Mouse (Mus musculus) CH12.LX (cell line): ENCODE results near the gene Mbtps1. TPM values are rescaled to one million over a fixed set of nuclear protein-coding genes. Genes with fewer than 3 reads are reported as not detected.

Experiments used
- DNase-seq: peaks from one replicate; pipeline ENCODE4 v3.0.0-alpha.2; 2013; ENCODE audit errors: extremely low read depth
- H3K27ac ChIP-seq: 2 replicates; pipeline ENCODE4 v1.5.1; 2012; ENCODE audit warnings: low read depth, mild to moderate bottlenecking, control low read depth, moderate library complexity; ENCODE audit not compliant: insufficient read depth
- H3K27me3 ChIP-seq: replicated peaks from 2 replicates; pipeline ENCODE3; 2012; ENCODE audit warnings: inconsistent platforms
- H3K36me3 ChIP-seq, 2 experiments: replicated peaks in 1 of 2; 2 replicates each; pipeline versions ENCODE3 to v1.6.1; 2012; ENCODE audit warnings: inconsistent platforms in 1 of 2, low read length in 1 of 2, mild to moderate bottlenecking in 1 of 2, mixed read lengths in 1 of 2, moderate library complexity in 1 of 2; ENCODE audit not compliant: control insufficient read depth in 1 of 2, insufficient read depth in 1 of 2
- H3K4me1 ChIP-seq, 2 experiments: 2 replicates each; pipeline ENCODE4 v1.6.1; 2012; ENCODE audit warnings: inconsistent platforms in 1 of 2, moderate library complexity in 1 of 2; ENCODE audit not compliant: insufficient read depth in 2 of 2, control insufficient read depth in 1 of 2
- H3K4me2 ChIP-seq: 2 replicates; pipeline ENCODE4 v1.6.1; 2012; ENCODE audit warnings: low read depth, mild to moderate bottlenecking, control low read depth; ENCODE audit not compliant: poor library complexity, insufficient read depth, severe bottlenecking
- H3K4me3 ChIP-seq, 3 experiments: fragments of 150-350 bp in 1 of 3; sonication (generic) in 1 of 3; replicated peaks in 1 of 3; 2 replicates each; pipeline versions ENCODE3 to v1.5.1; 2011 to 2012; ENCODE audit warnings: low read depth in 2 of 3, low read length in 2 of 3, mild to moderate bottlenecking in 2 of 3, moderate library complexity in 2 of 3, control low read depth in 1 of 3, improper control_type of control experiment in 1 of 3, inconsistent platforms in 1 of 3, mixed read lengths in 1 of 3; ENCODE audit not compliant: poor library complexity in 1 of 3
- H3K79me2 ChIP-seq: replicated peaks from 2 replicates; pipeline ENCODE4 v1.6.1; 2012; ENCODE audit warnings: mild to moderate bottlenecking, moderate library complexity; ENCODE audit not compliant: control insufficient read depth, poor library complexity, insufficient read depth, severe bottlenecking; ENCODE audit errors: extremely low read depth
- H3K9ac ChIP-seq: 2 replicates; pipeline ENCODE4 v1.6.1; 2012; ENCODE audit warnings: low read depth, mild to moderate bottlenecking, control low read depth, moderate library complexity; ENCODE audit not compliant: insufficient read depth
- H3K9me3 ChIP-seq: replicated peaks from 2 replicates; pipeline ENCODE3; 2012; ENCODE audit warnings: low read length, inconsistent platforms, mixed read lengths
- BHLHE40 ChIP-seq: IDR thresholded peaks from 2 replicates; pipeline ENCODE4 v1.6.1; 2011; ENCODE audit warnings: mild to moderate bottlenecking, low read depth, low read length, improper control_type of control experiment
- CTCF ChIP-seq, 2 experiments: IDR thresholded peaks in 1 of 2; conservative IDR thresholded peaks in 1 of 2; 2 replicates each; pipeline ENCODE4 v1.5.1; 2011 to 2012; ENCODE audit warnings: low read depth in 2 of 2, low read length in 2 of 2, improper control_type of control experiment in 1 of 2, inconsistent platforms in 1 of 2, mild to moderate bottlenecking in 1 of 2, moderate library complexity in 1 of 2
- E2F4 ChIP-seq: IDR thresholded peaks from 2 replicates; pipeline ENCODE4 v1.6.1; 2011; ENCODE audit warnings: low read depth, low read length, improper control_type of control experiment; ENCODE audit not compliant: insufficient replicate concordance
- ETS1 ChIP-seq: conservative IDR thresholded peaks from 2 replicates; pipeline ENCODE4 v1.6.1; 2012; ENCODE audit warnings: low read depth, mild to moderate bottlenecking, inconsistent platforms, low read length, improper control_type of control experiment, moderate library complexity
- HCFC1 ChIP-seq: IDR thresholded peaks from 2 replicates; pipeline ENCODE4 v1.6.1; 2012; ENCODE audit warnings: low read depth, mild to moderate bottlenecking, inconsistent platforms, low read length, improper control_type of control experiment
- IRF4 ChIP-seq: IDR thresholded peaks from 2 replicates; pipeline ENCODE4 v1.6.1; 2014; ENCODE audit warnings: low read depth, mild to moderate bottlenecking, inconsistent platforms, low read length, improper control_type of control experiment
- JUN ChIP-seq: IDR thresholded peaks from 2 replicates; pipeline ENCODE4 v1.6.1; 2011; ENCODE audit warnings: low read depth, mild to moderate bottlenecking, low read length, improper control_type of control experiment, moderate library complexity; ENCODE audit not compliant: insufficient read depth
- MAZ ChIP-seq: IDR thresholded peaks from 2 replicates; pipeline ENCODE4 v1.6.1; 2012; ENCODE audit warnings: low read depth, mild to moderate bottlenecking, inconsistent platforms, low read length, improper control_type of control experiment, moderate library complexity
- MEF2A ChIP-seq: IDR thresholded peaks from 2 replicates; pipeline ENCODE4 v1.6.1; 2014; ENCODE audit warnings: low read depth, mild to moderate bottlenecking, inconsistent platforms, low read length, improper control_type of control experiment, borderline replicate concordance
- RAD21 ChIP-seq: IDR thresholded peaks from 2 replicates; pipeline ENCODE4 v1.6.1; 2011; ENCODE audit warnings: low read depth, mild to moderate bottlenecking, low read length, improper control_type of control experiment, moderate library complexity
- SIN3A ChIP-seq: IDR thresholded peaks from 2 replicates; pipeline ENCODE4 v1.6.1; 2012; ENCODE audit warnings: low read length, improper control_type of control experiment, inconsistent platforms
- SMC3 ChIP-seq: IDR thresholded peaks from 2 replicates; pipeline ENCODE4 v1.6.1; 2011; ENCODE audit warnings: low read depth, low read length, improper control_type of control experiment
- UBTF ChIP-seq: IDR thresholded peaks from 2 replicates; pipeline ENCODE4 v1.6.1; 2012; ENCODE audit warnings: low read depth, mild to moderate bottlenecking, inconsistent platforms, low read length, improper control_type of control experiment, moderate library complexity
- USF2 ChIP-seq: conservative IDR thresholded peaks from 2 replicates; pipeline ENCODE4 v1.6.1; 2011; ENCODE audit warnings: low read depth, low read length, improper control_type of control experiment
- ZC3H11A ChIP-seq: IDR thresholded peaks from 2 replicates; pipeline ENCODE4 v1.6.1; 2012; ENCODE audit warnings: low read depth, mild to moderate bottlenecking, inconsistent platforms, low read length, improper control_type of control experiment
- ZMIZ1 ChIP-seq: IDR thresholded peaks from 2 replicates; pipeline ENCODE4 v1.6.1; 2012; ENCODE audit warnings: low read depth, mild to moderate bottlenecking, inconsistent platforms, low read length, improper control_type of control experiment
- dilution Hi-C: fragments of 300-500 bp; cut with MboI; formaldehyde crosslinking; loops from 2 replicates; pipeline ENCODE4 v1.14.3; 2020; ENCODE audit warnings: low sequenced_read_pairs; ENCODE audit not compliant: extremely low pct_unique_long_range_greater_than_20kb, extremely low pct_ligation_motif_present
- in situ Hi-C: fragments of 300-500 bp; cut with MboI; formaldehyde crosslinking; loops from 3 replicates; pipeline ENCODE4 v1.14.3; 2019; ENCODE audit warnings: low sequenced_read_pairs, low pct_ligation_motif_present, low pct_unique_long_range_greater_than_20kb, mixed read lengths
- polyA plus RNA-seq: library from polyadenylated mRNA; unstranded; fragments of >175 nt; gene quantifications from 2 replicates; pipeline ENCODE4 v1.2.1, GENCODE M21; 2012; ENCODE audit warnings: low read depth; ENCODE audit not compliant: insufficient read length
- total RNA-seq, 2 experiments: library from RNA; depleted of rRNA; stranded (reverse); fragments of 300-350 nt in 1 of 2; fragments of >200 nt in 1 of 2; gene quantifications; 2 replicates each; pipeline ENCODE4 v1.2.3; 2012 to 2014

The Mbtps1 gene
- total and polyA plus RNA-seq, 3 experiments, result 32.6 to 41.1 (median 40.7) TPM

- in situ Hi-C loops, result loop anchor here (5.0 kb wide), 1 partner anchor 85 kb away; no protein-coding TSS in a partner anchor
- H3K27ac ChIP-seq, result no peak overlapping the region
- TF ChIP-seq IRF4, result no peak
- TF ChIP-seq SMC3, result peak; percentile 89
- TF ChIP-seq RAD21, result peak; percentile 87
- TF ChIP-seq ZC3H11A, result peak; percentile 45; the same call in 1 of the 2 replicates
- peak; percentile 77 to 92 for TF ChIP-seq CTCF (conservative IDR thresholded peaks at IDR 0.05 in 1 of 2, IDR thresholded peaks at IDR 0.05 in 1 of 2; ENCODE audit: low read depth in 2 of 2, low read length in 2 of 2)
- dilution Hi-C loops, result no loop called here
- H3K4me2 ChIP-seq, result no peak overlapping the region
- H3K36me3 ChIP-seq, result no peaks in the 10 kb centered on the region
- no peaks in the 10 kb centered on the region for H3K9me3 ChIP-seq
- H3K27me3 ChIP-seq, result peaks cover 5% of the 10 kb centered on the region
- peaks cover 11 to 31% of the 10 kb centered on the region in 2 experiments for H3K4me1 ChIP-seq
- no peaks in the 10 kb centered on the region for H3K79me2 ChIP-seq
- DNase-seq, result no peak
- no peak overlapping the region for H3K4me3 ChIP-seq
- no peak overlapping the region for H3K9ac ChIP-seq
Observed at GRCm38 (mm10) chr8:119496848-119497247, 61.7 kb downstream of the Mbtps1 start.

GRCm38 (mm10) chr8:119487093-119487492, 71.4 kb downstream of the Mbtps1 start:
- DNase-seq, result no peak
- H3K79me2 ChIP-seq, result no peaks in the 10 kb centered on the region
- in situ Hi-C loops, result no loop called here
- H3K27ac ChIP-seq, result no peak overlapping the region
- dilution Hi-C loops, result no loop called here
- no peak overlapping the region for H3K9ac ChIP-seq
- H3K9me3 ChIP-seq, result no peaks in the 10 kb centered on the region
- TF ChIP-seq E2F4, result no peak
- no peak for TF ChIP-seq JUN
- TF ChIP-seq UBTF, result no peak
- TF ChIP-seq MAZ, result no peak
- TF ChIP-seq IRF4, result no peak
- TF ChIP-seq USF2, result no peak
- no peak for TF ChIP-seq RAD21
- no peak for TF ChIP-seq SIN3A
- no peak for TF ChIP-seq SMC3
- no peak for TF ChIP-seq MEF2A
- TF ChIP-seq BHLHE40, result no peak
- TF ChIP-seq HCFC1, result no peak
- TF ChIP-seq ETS1, result no peak
- no peak for TF ChIP-seq ZMIZ1
- H3K4me1 ChIP-seq, result peaks cover 8 to 24% of the 10 kb centered on the region in 2 experiments
- no peaks in the 10 kb centered on the region for H3K36me3 ChIP-seq
- H3K4me2 ChIP-seq, result no peak overlapping the region
- peaks cover 9% of the 10 kb centered on the region for H3K27me3 ChIP-seq
- no peak overlapping the region for H3K4me3 ChIP-seq
